Mouse (Mus musculus) G1E-ER4 (cell line): ENCODE measurements around the gene Olfr309. TPM values are rescaled to one million over a fixed set of nuclear protein-coding genes. Genes with fewer than 3 reads are reported as not detected.

Source experiments
- GATA1 ChIP-seq: IDR thresholded peaks from one replicate; pipeline ENCODE4 v1.8.0; 2012; ENCODE audit warnings: low read length, inconsistent platforms
- polyA plus RNA-seq: library from polyadenylated mRNA; stranded (reverse); fragments of >175 nt; gene quantifications from 2 replicates; pipeline ENCODE4 v1.2.3, GENCODE M21; 2012

Gene Olfr309
- not detected in 2 replicates for polyA plus RNA-seq

GRCm38 (mm10) chr7:86313608-86314007 is at the start of gene Olfr309:
Olfr309 (minus strand) TSS chr7:86313708.
- TF ChIP-seq GATA1, result no peak

GRCm38 (mm10) chr7:86344253-86344652 is 30.7 kb upstream of the Olfr309 start:
- no peak for TF ChIP-seq GATA1

- no peak for TF ChIP-seq GATA1
Observed at GRCm38 (mm10) chr7:86342881-86343565, 29.5 kb upstream of the Olfr309 start.

- TF ChIP-seq GATA1, result no peak
Observed at GRCm38 (mm10) chr7:86337486-86337885, 24.0 kb upstream of the Olfr309 start, which contains the start of gene Olfr307. Olfr307 (minus strand) TSS chr7:86337586.

GRCm38 (mm10) chr7:86325530-86325929 is 12.0 kb upstream of the Olfr309 start, which contains the start of gene Olfr308:
Olfr308 (minus strand) TSS chr7:86325630.
- TF ChIP-seq GATA1, result no peak

GRCm38 (mm10) chr7:86321323-86321722 is 7.8 kb upstream of the Olfr309 start:
- no peak for TF ChIP-seq GATA1

- TF ChIP-seq GATA1, result no peak
Observed at GRCm38 (mm10) chr7:86277072-86277471, 36.4 kb downstream of the Olfr309 start, which contains the start of gene Olfr310. Olfr310 (minus strand) TSS chr7:86277172.

Other genes with a start within 250 kb of the Olfr309 start
- not detected in 2 replicates for gene Vmn2r75, start 141.9 kb downstream of the Olfr309 start, polyA plus RNA-seq
- not detected in 2 replicates for gene Vmn2r76, start 67.4 kb downstream of the Olfr309 start, polyA plus RNA-seq
- not detected in 2 replicates for gene Olfr310, start 36.5 kb downstream of the Olfr309 start, polyA plus RNA-seq
- not detected in 2 replicates for gene Olfr308, start 11.9 kb upstream of the Olfr309 start, polyA plus RNA-seq
- not detected in 2 replicates for gene Olfr307, start 23.9 kb upstream of the Olfr309 start, polyA plus RNA-seq
- not detected in 2 replicates for gene Olfr305, start 53.2 kb upstream of the Olfr309 start, polyA plus RNA-seq
- gene Olfr304, start 73.0 kb upstream of the Olfr309 start, polyA plus RNA-seq, result not detected in 2 replicates
- not detected in 2 replicates for gene Olfr303, start 84.1 kb upstream of the Olfr309 start, polyA plus RNA-seq
- gene Olfr301, start 90.1 kb upstream of the Olfr309 start, polyA plus RNA-seq, result not detected in 2 replicates
- not detected in 2 replicates for gene Olfr299, start 146.2 kb upstream of the Olfr309 start, polyA plus RNA-seq
- not detected in 2 replicates for gene Olfr298, start 178.8 kb upstream of the Olfr309 start, polyA plus RNA-seq
- not detected in 2 replicates for gene Olfr297, start 206.3 kb upstream of the Olfr309 start, polyA plus RNA-seq